Mouse (Mus musculus) heart, embryonic 11.5 days (tissue): ENCODE measurements at regions not wholly inside any gene's neighbourhood (a gene's known extent, or its start where the extent isn't known, plus 50 kb on each side); places are given as distances from the start of the nearest gene placed in this dataset.
A peak's percentile ranks its signal among the peaks of the same experiment; 100 is the strongest.

Experiments used
- ATAC-seq: fragments of 200-750 bp; cut with Nextera tagmentation; replicated peaks from 2 replicates; pipeline ENCODE4 v1.8.0; 2017; ENCODE audit warnings: moderate library complexity; ENCODE audit not compliant: insufficient number of reproducible peaks, low FRiP score, low TSS enrichment
- H3K27ac ChIP-seq: fragments of 300-500 bp; sonication (generic); 2 replicates; pipeline ENCODE4 v1.5.1; 2014; ENCODE audit warnings: mild to moderate bottlenecking, low read depth, low read length
- H3K27me3 ChIP-seq: fragments of 300-500 bp; sonication (generic); 2 replicates; pipeline ENCODE4 v1.6.1; 2014; ENCODE audit warnings: mild to moderate bottlenecking, low read length, mixed read lengths; ENCODE audit not compliant: control insufficient read depth, insufficient read depth
- H3K36me3 ChIP-seq: fragments of 300-500 bp; sonication (generic); 2 replicates; pipeline ENCODE4 v1.6.1; 2014; ENCODE audit warnings: mild to moderate bottlenecking, low read length, moderate library complexity, mixed read lengths; ENCODE audit not compliant: control insufficient read depth, insufficient read depth
- H3K4me1 ChIP-seq: fragments of 300-500 bp; sonication (generic); 2 replicates; pipeline ENCODE4 v1.6.1; 2014; ENCODE audit warnings: low read length; ENCODE audit not compliant: control insufficient read depth, insufficient read depth
- H3K4me2 ChIP-seq: fragments of 300-500 bp; sonication (generic); 2 replicates; pipeline ENCODE4 v1.6.1; 2014; ENCODE audit warnings: mild to moderate bottlenecking, moderate library complexity
- H3K4me3 ChIP-seq: fragments of 300-500 bp; sonication (generic); 2 replicates; pipeline ENCODE4 v1.5.1; 2014; ENCODE audit warnings: low read depth, low read length
- H3K9ac ChIP-seq: fragments of 300-500 bp; sonication (generic); 2 replicates; pipeline ENCODE4 v1.6.1; 2014; ENCODE audit warnings: mild to moderate bottlenecking, low read depth, low read length, moderate library complexity
- H3K9me3 ChIP-seq: fragments of 300-500 bp; sonication (generic); replicated peaks from 2 replicates; pipeline ENCODE4 v1.6.1; 2016; ENCODE audit warnings: low read length; ENCODE audit not compliant: control insufficient read depth
- WGBS: fragments of 180-500 bp; shearing (Covaris S2); extraction: QIAGEN DNeasy Blood & Tissue Kit; methylation state at CpG from one replicate; pipeline ENCODE4 v1.1.7; 2014; ENCODE audit not compliant: insufficient replicate concordance; 5-methylcytosine and 5-hydroxymethylcytosine counted together

GRCm38 (mm10) chr15:63100093-63100492, 744.9 kb downstream of the Gsdmc2 start:
- Histone ChIP-seq H3K9me3 (no peaks in the 10 kb centered on the region), H3K27ac (no peak overlapping the region), H3K4me3 (no peak overlapping the region), H3K27me3 (no peaks in the 10 kb centered on the region), H3K36me3 (no peaks in the 10 kb centered on the region), H3K4me1 (no peaks in the 10 kb centered on the region), H3K4me2 (no peak overlapping the region), H3K9ac (no peak overlapping the region)
- WGBS = 82% methylated on average over 3 of the region's 3 CpGs
- ATAC-seq = no peak

DNA sequence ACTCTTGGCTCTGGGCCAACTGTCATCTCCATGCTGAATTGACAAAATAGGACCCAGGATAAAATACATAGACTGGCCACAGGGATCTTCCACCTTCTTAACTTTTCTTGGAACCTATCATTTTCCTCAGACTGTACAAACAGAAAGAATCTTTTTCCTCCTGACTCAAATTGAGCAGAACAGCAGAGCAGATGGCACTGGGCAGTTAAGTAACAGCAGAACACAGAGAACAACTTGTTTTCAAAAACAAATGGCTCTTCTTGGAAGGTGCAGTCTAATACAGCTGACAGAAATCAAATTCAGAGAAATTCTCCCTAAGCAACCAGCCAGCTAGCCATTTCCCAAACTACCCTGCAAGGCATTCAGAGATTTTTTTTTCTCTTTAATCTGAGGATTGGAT, 763.0 kb downstream of the Gsdmc2 start:
- ATAC-seq = no peak
- H3K27me3 ChIP-seq = no peaks in the 10 kb centered on the region
- no peaks in the 10 kb centered on the region for H3K36me3 ChIP-seq
- H3K4me2 ChIP-seq = no peak overlapping the region
- no peaks in the 10 kb centered on the region for H3K4me1 ChIP-seq
- H3K9me3 ChIP-seq = no peaks in the 10 kb centered on the region
- no peak overlapping the region for H3K9ac ChIP-seq
- no peak overlapping the region for H3K27ac ChIP-seq
- no peak overlapping the region for H3K4me3 ChIP-seq

GRCm38 (mm10) chr15:63079825-63080224, 765.2 kb downstream of the Gsdmc2 start:
- ATAC-seq = no peak
- H3K9me3 ChIP-seq = no peaks in the 10 kb centered on the region
- H3K4me1 ChIP-seq = no peaks in the 10 kb centered on the region
- 84% methylated on average over 4 of the region's 4 CpGs for whole genome bisulfite sequencing
- H3K36me3 ChIP-seq = no peaks in the 10 kb centered on the region
- H3K27ac ChIP-seq = no peak overlapping the region
- no peaks in the 10 kb centered on the region for H3K27me3 ChIP-seq
- H3K9ac ChIP-seq = no peak overlapping the region
- H3K4me2 ChIP-seq = no peak overlapping the region
- no peak overlapping the region for H3K4me3 ChIP-seq

GRCm38 (mm10) chr15:63071921-63072320, 773.1 kb downstream of the Gsdmc2 start:
- Histone ChIP-seq H3K27me3 (no peaks in the 10 kb centered on the region), H3K9me3 (no peaks in the 10 kb centered on the region), H3K4me3 (no peak overlapping the region), H3K4me1 (no peaks in the 10 kb centered on the region), H3K4me2 (no peak overlapping the region), H3K27ac (no peak overlapping the region), H3K36me3 (no peaks in the 10 kb centered on the region), H3K9ac (no peak overlapping the region)
- no peak for ATAC-seq
- WGBS = 64% methylated on average over 4 of the region's 4 CpGs

GRCm38 (mm10) chr15:63067126-63067525, 777.9 kb downstream of the Gsdmc2 start:
- ATAC-seq = no peak
- Histone ChIP-seq H3K4me2 (no peak overlapping the region), H3K27ac (no peak overlapping the region), H3K4me1 (no peaks in the 10 kb centered on the region), H3K4me3 (no peak overlapping the region), H3K36me3 (no peaks in the 10 kb centered on the region), H3K9me3 (no peaks in the 10 kb centered on the region), H3K9ac (no peak overlapping the region), H3K27me3 (no peaks in the 10 kb centered on the region)
- WGBS = 64% methylated on average over 3 of the region's 3 CpGs

DNA sequence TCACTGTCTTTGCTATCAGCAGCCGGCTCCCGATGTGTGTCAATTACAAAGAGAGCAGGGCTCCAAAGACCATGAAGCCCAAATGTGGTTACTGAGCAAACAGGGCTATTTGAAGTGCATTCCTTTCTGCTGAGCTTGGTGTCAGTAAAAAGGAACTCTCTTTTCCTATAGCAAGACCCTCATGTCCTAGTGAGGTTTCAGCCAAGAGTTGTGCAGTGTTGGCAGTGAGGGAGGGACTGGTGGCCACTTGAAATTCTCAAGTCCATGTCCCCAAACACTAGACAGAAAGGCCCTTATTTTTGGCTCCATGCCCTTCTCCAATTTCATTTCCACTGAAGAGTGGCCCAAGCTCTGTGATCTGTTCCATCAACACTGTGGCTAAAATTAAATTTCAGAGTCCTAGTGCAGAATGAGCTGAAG, 778.9 kb downstream of the Gsdmc2 start:
- ATAC-seq = peak; percentile 73
- H3K4me1 ChIP-seq = no peaks in the 10 kb centered on the region
- H3K9ac ChIP-seq = no peak overlapping the region
- H3K27me3 ChIP-seq = no peaks in the 10 kb centered on the region
- H3K4me2 ChIP-seq = no peak overlapping the region
- 26% methylated on average over 2 of the region's 2 CpGs for WGBS
- no peaks in the 10 kb centered on the region for H3K9me3 ChIP-seq
- peak overlapping the region; percentile 86 for H3K27ac ChIP-seq
- no peaks in the 10 kb centered on the region for H3K36me3 ChIP-seq
- no peak overlapping the region for H3K4me3 ChIP-seq

DNA sequence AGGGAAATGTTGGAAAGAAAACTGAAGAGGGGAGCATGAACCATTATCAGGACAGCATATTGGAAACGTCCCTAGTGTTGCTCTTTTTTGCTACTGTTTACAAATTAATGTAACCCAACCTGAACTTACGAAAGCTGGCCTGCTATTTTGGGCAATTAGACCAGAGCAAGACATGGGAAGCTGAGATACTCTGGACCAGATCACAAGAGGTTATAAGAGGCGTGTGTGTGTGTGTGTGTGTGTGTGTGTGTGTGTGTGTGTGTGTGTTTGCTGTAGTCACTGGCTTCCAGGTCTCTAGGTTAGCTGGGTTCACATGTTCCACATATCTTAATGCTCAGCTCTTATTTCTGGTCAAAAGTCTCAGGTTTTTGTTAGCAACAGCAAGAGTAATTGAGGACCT, 783.1 kb downstream of the Gsdmc2 start:
- Histone ChIP-seq H3K4me3 (no peak overlapping the region), H3K4me1 (no peaks in the 10 kb centered on the region), H3K9me3 (no peaks in the 10 kb centered on the region), H3K27ac (no peak overlapping the region), H3K4me2 (no peak overlapping the region), H3K36me3 (no peaks in the 10 kb centered on the region), H3K9ac (no peak overlapping the region), H3K27me3 (no peaks in the 10 kb centered on the region)
- no peak for ATAC-seq
- WGBS = 61% methylated on average over 3 of the region's 3 CpGs

GRCm38 (mm10) chr15:63060826-63061225, 784.2 kb downstream of the Gsdmc2 start:
- 74% methylated on average over 3 of the region's 3 CpGs for WGBS
- Histone ChIP-seq H3K4me1 (no peaks in the 10 kb centered on the region), H3K27ac (no peak overlapping the region), H3K9ac (no peak overlapping the region), H3K36me3 (no peaks in the 10 kb centered on the region), H3K4me2 (no peak overlapping the region), H3K4me3 (no peak overlapping the region), H3K27me3 (no peaks in the 10 kb centered on the region), H3K9me3 (no peaks in the 10 kb centered on the region)
- no peak for ATAC-seq

- Histone ChIP-seq H3K27me3 (no peaks in the 10 kb centered on the region), H3K4me2 (no peak overlapping the region), H3K4me1 (no peaks in the 10 kb centered on the region), H3K36me3 (no peaks in the 10 kb centered on the region), H3K9ac (no peak overlapping the region), H3K4me3 (no peak overlapping the region), H3K9me3 (no peaks in the 10 kb centered on the region), H3K27ac (no peak overlapping the region)
- ATAC-seq = no peak
- 43% methylated on average over 3 of the region's 3 CpGs for WGBS
Observed at GRCm38 (mm10) chr15:63052570-63053255, 792.3 kb downstream of the Gsdmc2 start.
